Mouse (Mus musculus) urinary bladder, postnatal 14 days (tissue): ENCODE results near the gene Pax1.

Experiments
- DNase-seq: peaks from one replicate; pipeline ENCODE4 v3.0.0; 2021; ENCODE audit warnings: low spot score

Pax1 gene

GRCm38 (mm10) chr2:147372947-147373666 lies 11.4 kb downstream of the Pax1 start:
- DNase-seq: no peak

- DNase-seq: no peak
Measured at GRCm38 (mm10) chr2:147373667-147374007, 11.9 kb downstream of the Pax1 start.

- no peak for DNase-seq
Measured at GRCm38 (mm10) chr2:147374245-147374644, 12.5 kb downstream of the Pax1 start.

GRCm38 (mm10) chr2:147375019-147375715 lies 13.4 kb downstream of the Pax1 start:
- DNase-seq: no peak

GRCm38 (mm10) chr2:147378934-147379333 lies 17.2 kb downstream of the Pax1 start:
- peak; percentile 41 for DNase-seq

- DNase-seq: no peak
Measured at GRCm38 (mm10) chr2:147383373-147383772, 21.6 kb downstream of the Pax1 start.

- no peak for DNase-seq
Measured at GRCm38 (mm10) chr2:147386949-147387348, 25.2 kb downstream of the Pax1 start.

- DNase-seq: no peak
Measured at GRCm38 (mm10) chr2:147409323-147409722, 47.6 kb downstream of the Pax1 start.

GRCm38 (mm10) chr2:147415037-147415436 lies 53.3 kb downstream of the Pax1 start:
- DNase-seq: no peak

- DNase-seq: no peak
Measured at GRCm38 (mm10) chr2:147424582-147425255, 63.0 kb downstream of the Pax1 start.

- no peak for DNase-seq
Measured at GRCm38 (mm10) chr2:147429607-147430356, 68.1 kb downstream of the Pax1 start.

- DNase-seq: no peak
Measured at GRCm38 (mm10) chr2:147433120-147433519, 71.4 kb downstream of the Pax1 start.
